Mouse (Mus musculus): ENCODE results near the gene Abi3bp.

Gene Abi3bp

DNA sequence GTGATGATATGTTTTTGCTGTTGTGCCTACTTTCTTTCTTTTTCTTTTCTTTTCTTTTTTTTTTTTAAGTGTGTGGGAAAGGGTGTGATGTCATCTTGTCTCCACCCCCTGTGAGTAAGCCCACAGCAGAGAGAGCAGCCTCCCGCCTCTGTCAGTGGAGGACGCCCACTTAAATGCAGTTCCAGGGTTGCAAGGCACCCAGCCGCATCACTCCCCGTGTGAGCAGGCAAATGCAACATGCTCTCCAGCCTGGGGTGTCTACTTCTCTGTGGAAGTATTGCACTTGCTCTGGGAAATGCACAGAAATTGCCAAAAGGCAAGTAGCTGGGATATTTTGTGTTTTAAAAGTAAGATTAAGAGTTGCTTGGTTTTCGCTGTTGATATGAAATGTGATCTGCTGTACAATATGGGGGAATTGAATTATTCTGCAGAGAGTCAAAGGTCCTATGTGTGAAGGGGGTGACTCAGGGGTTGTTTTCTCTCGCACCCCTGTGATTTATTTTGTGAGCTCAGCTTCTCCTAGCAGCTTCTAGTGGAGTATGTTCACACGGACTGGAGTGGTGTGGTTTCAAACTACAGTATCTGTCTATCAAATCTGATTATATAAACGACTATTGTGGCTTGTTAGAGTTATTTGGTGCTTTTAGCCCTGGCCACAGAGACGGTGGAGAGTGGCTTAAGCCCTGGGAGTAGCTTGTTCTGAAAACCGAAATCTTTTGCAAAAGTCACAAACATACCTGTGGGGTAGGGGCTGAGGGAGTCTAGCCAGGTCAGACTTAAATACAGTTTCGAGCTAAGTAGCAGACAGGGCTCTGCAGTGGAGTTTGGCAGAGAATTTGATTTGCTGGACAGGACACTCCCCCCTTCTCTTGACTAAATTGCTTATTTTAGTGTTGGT is at the start of gene Abi3bp:
Abi3bp (plus strand) TSS at position 202 of the 898 bp plus-strand sequence.
- DNase-seq (ENCODE audit: low spot score in 2 of 2), result no peak

DNA sequence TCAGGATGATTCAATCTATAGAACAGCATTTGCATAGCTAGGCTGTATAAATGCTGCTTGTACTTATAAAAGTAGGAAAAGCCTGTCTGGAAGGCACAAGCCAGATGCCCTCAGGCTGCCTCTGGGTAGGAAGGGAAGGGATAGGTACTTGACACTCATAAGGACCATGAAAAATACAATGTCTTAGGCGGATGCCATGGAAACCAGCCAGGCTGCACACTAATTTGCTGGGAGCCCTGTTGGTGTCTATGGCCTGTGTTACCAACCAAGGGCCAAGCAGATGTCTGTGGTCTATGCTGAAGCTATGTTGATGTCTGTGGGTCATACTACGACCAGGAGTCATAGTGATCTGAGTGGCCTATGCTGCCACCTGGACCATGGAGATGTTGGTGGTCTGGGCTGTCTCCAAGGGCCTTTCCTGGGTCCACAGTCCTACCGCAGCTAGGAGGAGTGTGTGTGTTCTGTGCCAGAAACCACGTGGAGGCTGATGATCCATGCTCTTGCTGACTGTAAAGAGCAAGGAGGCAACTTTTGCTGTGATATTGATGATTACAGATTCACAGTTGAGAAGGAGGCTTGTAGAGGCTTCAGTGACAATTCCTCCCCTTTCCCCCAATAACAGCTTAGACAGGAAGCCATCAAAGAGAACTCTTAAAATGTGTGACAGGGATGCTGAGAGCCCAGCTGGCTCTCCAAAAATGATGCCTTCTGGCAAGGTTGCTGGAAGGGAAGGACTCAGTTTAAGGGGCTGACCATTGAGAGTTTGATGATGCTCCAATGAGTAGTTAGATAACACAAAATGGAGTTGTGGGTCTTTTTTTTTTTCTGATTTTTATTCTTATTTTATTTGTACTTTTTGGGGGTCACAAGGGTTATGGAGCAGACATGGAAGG is 42.1 kb upstream of the Abi3bp start:
- DNase-seq (ENCODE audit: low spot score in 2 of 2), result peak in 1 of 2 experiments; percentile 46

DNA sequence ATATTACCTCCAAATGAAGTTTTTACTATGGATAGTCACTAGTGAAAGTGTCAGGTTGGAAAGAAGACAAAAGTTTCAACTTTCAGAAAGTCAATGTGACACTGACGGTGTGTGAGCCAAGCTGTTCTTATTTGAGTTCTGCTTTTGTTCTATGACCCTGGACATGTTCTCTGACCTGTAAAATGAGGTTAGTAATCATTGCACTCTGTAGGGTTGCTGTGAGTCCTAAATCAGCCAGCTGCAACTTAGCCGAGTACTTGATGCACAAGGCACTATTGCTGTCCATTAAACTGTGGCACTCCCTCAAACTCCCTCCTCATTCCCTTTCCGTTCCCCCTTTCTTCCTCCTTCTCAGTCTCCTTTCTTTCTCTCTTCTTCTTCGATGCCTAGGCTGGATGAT is 37.4 kb upstream of the Abi3bp start:
- no peak for DNase-seq (ENCODE audit: low spot score in 2 of 2)

DNA sequence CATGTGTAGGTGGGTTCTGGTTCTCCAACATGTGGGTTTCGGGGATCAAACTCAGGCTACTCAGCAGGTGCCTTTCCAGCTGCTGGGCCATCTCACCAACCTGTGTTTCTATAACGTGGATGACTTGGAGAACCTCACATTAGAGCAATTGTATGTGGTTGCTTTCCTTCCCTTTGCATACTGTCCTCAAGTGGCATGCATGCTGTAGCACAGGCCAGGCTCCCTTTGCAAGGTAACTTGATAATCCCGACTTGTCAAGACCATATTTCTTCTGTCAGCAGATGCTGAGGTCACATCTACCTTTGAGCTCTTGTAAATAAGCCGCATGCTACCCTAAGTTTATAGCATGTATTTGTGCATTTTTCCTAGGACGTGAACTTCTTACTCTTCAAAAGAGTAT is 36.6 kb upstream of the Abi3bp start:
- DNase-seq (ENCODE audit: low spot score in 2 of 2), result no peak

DNA sequence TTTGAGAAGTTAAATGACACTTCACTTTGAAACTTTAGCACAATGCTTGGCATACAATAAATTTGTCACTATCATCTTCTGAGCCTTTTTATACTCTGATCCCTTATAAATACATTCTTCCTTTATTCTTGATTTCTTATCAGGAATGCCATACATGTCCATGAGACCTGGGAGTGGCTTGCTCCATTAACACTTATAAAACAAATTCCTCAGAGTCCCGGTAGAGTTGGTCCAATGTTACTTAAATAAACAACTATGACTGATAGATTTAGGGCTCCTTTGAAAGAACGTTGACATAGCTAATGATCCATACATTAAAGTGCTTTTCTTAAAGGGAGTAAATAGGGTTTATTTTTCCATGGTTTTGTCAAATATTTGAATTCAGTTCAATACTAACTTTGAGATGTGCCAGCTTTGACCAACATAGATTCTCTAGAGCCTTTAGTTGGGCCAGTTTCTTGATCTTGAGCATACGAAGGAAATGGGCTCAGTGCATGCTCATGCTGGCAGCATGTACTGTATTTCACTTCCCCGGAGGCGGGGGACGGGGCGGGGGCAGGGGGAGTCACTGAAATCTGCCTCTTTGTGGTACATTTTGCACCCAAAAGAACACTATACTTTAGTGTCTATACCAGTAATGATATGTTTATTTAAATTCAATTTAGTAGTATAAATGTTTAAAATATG is 35.9 kb upstream of the Abi3bp start:
- no peak for DNase-seq (ENCODE audit: low spot score in 2 of 2)

DNA sequence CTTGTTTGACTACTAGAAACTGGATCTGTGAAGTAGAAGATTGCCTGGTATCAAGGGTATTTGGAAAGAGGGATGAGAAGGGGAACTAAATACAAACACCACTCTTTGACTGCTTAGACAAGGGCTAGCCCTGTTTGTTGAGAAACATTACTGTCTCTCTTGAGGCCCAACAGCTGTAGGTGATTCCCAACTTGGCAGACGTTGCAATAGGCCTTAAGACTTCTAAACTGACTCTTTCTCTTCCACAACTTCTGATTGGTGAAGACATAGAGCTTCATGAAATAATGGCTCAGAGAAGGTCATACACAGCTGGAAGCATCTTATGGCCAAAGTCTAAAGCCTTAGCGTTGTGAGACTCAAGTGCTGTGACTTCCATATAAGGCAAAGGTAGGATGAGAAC is 26.2 kb upstream of the Abi3bp start:
- DNase-seq (ENCODE audit: low spot score in 2 of 2), result no peak

DNA sequence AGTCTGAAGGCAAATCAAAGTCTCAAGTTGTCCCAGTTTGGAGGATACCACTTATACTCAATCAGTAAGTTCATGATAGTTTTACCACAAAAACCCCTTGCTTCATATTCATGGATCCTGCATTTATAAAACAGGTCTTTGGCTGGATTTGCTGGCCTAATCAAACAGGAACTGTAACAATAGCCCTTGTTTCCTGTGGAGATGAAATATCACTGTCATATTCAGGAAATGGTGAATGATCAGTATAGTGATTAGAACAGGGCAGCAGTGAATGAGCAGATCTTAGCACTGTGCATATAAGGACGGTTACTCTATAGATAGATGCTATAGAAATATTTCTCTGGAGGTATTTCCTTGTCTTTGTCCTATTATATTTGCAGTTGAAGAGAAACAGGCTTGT is 25.8 kb upstream of the Abi3bp start:
- DNase-seq (ENCODE audit: low spot score in 2 of 2), result no peak

DNA sequence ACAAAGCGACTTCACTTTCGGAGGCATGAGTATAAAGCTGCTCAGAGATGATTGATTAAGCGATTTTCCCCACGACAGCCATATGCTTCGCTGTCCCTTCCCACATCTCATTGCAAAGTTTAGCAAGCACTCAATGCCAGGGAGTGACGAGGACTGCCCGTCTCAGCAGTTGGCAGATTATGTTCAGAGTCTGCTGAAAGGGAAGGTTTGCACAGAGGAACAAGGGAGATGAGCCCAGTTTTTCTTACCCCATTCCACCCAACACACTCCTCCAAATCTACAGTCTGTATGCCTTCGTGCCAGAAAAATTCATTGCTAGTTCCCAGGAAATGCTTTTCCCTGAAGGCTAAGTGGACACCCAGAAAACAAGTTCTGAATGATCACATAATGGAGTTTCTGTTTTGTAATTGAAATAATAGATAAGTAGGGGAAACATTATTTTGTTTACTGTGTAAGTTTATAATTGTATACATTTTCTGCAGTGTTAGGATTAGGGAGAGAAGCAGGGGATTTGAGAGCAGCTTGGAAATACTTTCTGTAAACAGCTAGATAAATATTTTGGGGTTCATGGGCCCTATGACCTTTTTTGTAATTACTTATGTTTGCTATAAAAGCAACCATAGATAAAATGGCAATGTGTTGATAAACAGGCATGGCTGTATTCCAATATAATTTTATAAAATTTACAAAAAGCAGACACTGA is 19.5 kb upstream of the Abi3bp start:
- no peak for DNase-seq (ENCODE audit: low spot score in 2 of 2)

DNA sequence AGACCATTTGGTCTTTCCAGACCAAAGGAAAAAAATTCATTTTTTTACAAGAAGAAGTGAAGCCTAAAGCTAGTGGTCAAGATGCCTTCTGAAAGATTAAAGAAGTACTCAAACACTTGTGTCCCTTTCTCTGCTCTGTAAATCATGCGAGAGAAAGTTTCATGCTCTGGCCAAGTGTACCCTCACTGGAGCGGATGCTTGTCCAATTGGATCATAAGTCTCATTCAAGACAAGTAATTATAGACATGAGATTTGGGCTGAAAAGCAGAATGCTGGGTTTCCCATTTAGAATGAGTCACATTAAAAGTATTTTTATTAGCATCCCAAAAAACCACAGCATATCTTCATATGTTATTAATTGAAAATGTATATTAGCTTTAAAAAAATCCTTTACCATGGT is 4.5 kb upstream of the Abi3bp start:
- DNase-seq (ENCODE audit: low spot score in 2 of 2), result no peak

DNA sequence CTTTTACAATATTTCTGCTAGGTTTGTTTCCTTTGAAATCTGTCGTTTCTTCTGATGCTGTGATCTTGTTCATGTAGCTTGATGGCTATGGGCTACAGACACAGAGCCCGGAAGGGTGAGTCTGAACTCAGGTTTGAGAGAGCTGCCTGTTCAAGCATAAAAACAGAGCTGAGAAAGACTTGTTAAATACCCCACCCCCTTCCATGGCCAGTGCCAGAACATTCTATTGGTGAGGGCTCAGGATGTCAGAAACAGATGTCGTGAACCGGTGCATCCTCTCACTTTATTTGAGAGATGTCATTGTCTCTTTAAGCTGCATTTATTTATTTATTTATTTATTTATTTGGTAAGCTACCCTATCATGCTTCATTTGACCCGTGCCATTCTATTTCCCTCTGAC is 2.0 kb upstream of the Abi3bp start:
- DNase-seq (ENCODE audit: low spot score in 2 of 2), result peak in 1 of 2 experiments; percentile 10

DNA sequence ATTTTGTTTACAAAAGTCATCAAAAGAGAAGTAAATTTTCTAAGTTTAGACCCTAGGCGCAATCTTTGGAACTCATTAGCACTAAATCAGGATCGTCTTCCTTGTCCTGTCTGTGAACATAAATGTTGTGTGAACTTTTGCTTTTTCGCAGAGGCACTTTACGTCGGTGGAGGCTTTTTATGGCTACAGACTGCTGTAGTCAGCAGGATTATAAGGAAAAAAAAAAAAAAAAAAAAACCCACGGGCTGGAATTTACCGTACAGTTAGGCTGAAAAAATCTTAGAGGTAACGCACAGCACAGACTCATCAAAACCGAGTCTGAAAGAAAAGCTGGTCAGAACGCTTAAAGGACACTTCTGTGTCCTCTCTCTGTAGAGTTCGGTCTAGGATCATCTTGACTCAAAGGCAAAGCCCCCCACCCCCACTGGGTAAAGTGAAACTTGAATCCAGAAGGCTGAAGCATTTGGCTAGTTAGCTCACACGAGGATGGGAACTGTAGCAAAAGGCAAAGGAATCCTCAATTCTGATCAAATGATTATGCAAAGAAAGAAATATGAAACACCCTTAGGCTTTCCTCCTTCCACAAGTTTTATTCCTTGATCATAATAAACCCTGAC is 1.0 kb downstream of the Abi3bp start:
- no peak for DNase-seq (ENCODE audit: low spot score in 2 of 2)

DNA sequence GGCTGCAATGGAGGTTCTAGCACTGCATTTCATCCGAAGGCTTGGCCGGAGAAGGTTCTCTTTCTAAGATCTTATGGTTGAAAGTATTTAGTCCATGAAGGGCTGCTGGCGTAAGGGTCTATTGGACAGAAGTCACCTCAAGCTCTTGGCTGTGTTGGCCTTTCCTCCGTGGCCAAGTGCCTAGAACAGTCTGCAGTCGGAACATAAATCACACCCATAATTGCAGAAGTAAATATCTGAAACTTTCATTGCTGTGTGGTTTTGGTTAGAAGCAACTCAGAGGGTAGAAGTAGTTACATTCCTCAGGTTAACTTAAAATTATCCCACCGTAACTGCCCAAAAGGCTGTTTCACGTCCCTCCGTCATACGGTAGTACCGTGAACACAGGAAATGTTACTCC is 5.8 kb downstream of the Abi3bp start:
- DNase-seq (ENCODE audit: low spot score in 2 of 2), result no peak

DNA sequence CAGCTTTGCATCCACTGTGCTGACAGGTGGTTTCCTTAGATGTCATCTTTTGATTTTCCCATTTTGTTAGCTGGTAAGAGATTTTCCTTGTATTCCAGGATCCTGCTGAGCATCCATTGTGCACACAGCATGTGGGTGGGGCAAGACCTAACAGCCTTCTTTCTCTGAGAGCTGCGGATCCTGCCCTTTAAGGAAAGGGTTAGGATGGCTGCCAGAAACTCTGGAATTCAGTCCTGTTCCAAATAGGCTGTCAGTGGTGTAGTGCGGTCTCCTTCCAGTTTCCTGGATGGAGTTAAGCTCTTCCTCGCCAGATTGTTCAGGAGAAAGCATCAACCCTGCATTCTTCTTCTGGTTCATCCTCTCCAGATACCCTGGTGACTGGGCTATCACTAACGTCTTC is 8.8 kb downstream of the Abi3bp start:
- DNase-seq (ENCODE audit: low spot score in 2 of 2), result no peak

DNA sequence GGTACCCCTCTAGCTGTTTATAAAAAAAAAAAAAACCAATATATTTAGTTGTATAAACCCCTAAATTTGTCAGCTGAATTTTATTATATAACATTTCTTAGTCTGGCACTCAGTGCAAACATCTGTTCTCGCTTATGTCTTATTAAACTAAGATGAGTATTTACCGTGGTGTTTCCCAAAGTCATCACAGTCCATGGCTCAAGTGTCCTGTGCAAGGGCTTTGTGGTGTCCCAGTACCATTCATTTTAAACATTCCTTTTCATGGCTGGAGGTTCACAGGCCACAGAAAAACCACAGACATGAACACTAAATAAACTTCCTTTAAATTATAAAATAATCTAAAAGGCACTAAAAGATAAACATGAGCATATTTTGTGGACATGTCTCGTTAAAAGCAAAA is 13.2 kb downstream of the Abi3bp start:
- DNase-seq (ENCODE audit: low spot score in 2 of 2), result no peak

DNA sequence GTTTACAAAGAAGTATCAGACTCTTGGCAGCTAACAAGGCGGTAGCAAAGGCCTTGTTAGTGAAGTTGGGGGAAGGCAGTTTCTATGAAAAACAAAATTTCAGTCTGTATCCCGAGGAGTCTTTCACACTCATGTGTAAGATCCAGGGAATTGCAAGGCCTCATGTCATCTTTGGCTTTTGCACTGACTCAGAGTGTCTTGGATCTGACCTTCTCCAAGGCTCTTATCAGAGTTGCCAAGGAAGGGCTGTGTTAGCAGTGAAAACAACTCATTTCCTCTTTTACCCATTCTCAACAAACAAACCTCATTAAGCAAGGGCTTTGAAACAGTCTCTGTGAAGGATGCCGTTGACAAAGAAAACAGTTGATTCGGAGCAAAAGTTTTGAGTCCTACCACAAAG is 17.6 kb downstream of the Abi3bp start:
- no peak for DNase-seq (ENCODE audit: low spot score in 2 of 2)

DNA sequence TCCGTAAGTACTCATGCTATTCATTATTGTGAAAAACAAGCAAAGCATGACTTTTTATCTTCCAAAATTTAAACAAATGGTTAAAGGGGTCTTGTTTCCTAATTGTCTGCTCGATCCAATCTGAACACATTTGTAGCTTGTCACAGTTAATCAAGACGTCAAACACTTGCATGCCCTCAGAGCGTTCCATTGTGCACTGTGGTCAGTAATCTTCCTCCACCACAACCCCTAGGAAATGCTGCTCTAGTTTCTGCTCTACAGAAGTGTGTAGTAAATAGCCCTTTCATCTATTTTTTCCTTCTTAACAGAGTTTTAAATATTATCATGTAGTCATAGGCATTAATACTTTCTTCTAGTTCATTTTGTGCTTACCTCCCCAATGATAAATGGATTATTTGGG is 19.1 kb downstream of the Abi3bp start:
- DNase-seq (ENCODE audit: low spot score in 2 of 2), result no peak

DNA sequence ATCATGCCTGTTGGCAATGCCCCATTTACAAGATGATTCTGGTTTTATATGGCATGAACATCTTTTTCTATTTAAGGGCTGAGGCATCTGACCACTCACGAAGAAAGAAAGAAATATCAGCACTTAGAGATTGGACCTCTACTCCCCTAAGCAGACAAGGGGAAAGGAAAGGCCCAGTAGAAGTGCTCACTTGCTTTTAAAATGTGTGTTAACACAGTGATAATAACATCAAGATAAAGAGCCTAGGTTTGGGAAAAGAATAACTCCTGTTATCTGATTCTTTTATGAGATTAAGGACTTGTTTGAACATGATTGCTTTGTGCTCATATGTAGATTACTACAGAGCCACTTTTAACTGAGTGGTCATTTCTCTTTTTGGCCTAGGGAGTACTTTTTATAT is 21.0 kb downstream of the Abi3bp start:
- no peak for DNase-seq (ENCODE audit: low spot score in 2 of 2)

DNA sequence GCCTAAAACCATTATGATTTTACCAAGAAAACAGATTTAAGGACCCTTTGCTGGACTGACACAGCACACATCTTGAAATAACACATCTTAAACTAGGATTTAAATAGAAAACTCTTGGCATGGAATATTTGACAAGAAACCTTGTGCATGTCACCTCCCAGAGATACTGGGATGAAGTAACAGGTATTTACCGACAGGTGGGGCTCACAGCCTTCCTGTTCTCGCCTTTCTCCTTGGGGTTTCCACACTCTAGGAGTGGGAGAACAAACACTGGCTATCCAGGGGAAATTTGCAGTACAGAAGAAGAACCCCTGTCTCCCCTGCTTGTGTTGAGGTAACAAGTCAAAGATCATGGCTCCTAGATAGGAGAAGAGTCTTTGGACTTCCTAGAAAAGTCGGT is 22.8 kb downstream of the Abi3bp start:
- no peak for DNase-seq (ENCODE audit: low spot score in 2 of 2)

DNA sequence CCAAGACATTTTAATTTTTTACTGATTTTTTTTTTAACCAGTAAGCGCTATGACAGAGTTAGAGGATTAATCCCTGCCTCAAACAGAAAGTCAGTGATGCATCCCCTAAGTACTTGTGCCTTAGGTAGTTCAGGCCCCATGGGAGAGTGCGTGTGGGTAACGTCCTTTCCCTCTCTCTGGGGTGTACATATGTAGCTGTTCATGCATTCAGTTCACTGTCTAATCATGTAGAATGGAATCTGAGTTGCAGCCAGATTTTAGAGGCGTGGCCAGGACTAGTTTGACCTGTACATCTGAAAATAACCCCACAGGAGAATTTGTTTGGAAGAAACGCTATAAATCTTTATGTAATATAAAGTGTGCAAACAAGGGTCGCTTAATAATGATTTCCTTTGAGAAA is 23.4 kb downstream of the Abi3bp start:
- DNase-seq (ENCODE audit: low spot score in 2 of 2), result no peak

DNA sequence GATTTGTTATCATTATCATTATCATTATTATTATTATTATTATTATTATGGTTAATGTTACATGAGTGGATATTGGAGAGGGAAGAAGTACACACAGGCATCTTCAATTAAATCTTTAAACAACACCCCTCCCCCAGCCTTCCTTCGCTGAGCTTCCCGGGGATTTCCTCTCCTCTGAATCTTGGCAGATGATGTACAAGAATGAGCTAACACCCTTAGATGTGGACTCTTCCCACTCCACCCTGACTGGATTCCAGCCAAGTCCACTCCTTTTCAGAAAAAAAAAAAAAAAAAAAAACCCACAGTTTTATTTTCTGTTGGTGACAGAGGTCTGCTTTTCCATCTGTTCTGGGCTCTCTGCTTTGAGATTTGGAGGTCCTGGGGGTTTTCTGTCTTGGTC is 23.8 kb downstream of the Abi3bp start:
- no peak for DNase-seq (ENCODE audit: low spot score in 2 of 2)

DNA sequence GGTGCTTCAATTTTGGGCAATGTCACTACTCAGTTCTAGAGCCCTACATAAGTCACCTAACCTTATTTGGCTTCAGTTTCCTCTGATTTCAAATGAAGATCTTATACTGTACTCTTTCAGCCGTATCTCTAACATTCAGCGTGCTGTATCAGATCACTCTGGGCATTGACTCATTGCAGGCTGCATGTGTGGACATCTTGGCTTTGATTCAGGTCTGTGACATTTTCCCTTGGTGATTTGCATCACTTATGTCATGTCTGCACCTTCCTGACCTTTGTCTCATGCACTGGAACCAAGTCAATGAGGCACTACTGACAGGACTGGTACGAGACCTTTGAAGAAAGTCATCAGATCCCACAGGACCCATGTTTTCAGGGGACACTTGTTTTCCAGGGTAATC is 24.5 kb downstream of the Abi3bp start:
- no peak for DNase-seq (ENCODE audit: low spot score in 2 of 2)
